Comparison of ENCODE assay signal across 39 mouse cellular contexts in the genomic region with DNA sequence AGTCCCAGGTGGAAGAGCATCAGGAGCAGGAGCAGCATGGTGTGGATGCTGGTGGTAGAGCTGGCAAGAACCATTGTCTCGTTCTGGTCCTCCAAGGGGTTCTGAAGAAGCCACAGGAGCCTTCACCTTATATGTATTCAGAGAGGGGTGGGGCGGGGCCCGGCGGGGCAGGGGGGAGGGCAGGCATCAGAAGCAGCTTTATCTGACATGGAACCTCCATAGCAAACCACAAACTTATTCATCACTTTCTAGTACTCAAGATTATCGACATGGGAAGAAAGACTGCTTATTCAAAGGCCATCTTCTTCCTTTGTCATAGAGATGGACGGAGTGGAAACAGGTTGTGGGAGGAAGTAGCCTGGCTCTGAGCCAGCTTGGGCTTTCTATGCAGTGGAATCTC. TPM values are rescaled to one million over a fixed set of nuclear protein-coding genes. Genes with fewer than 3 reads are reported as not detected.
"Had no signal": no experiment of that assay in that cellular context is flagged by ENCODE, and none has a peak within 500 bp of the region (broad histone marks: within the 10 kb centered on the region; RNA-seq: fewer than 3 reads in every experiment).

Il3 (minus strand) TSS at position 101 of the 400 bp plus-strand sequence.

- H3K27me3 ChIP-seq: embryonic facial prominence, embryonic 12.5 days; embryonic facial prominence, embryonic 13.5 days; embryonic facial prominence, embryonic 15.5 days; forebrain, embryonic 12.5 days; forebrain, embryonic 13.5 days; forebrain, embryonic 15.5 days had no signal

- H3K9ac ChIP-seq: embryonic facial prominence, embryonic 12.5 days; embryonic facial prominence, embryonic 13.5 days; embryonic facial prominence, embryonic 15.5 days; forebrain, embryonic 12.5 days; forebrain, embryonic 13.5 days; forebrain, embryonic 15.5 days; forebrain, postnatal 0 days had no signal

- H3K36me3 ChIP-seq: embryonic facial prominence, embryonic 10.5 days; embryonic facial prominence, embryonic 12.5 days; embryonic facial prominence, embryonic 13.5 days; embryonic facial prominence, embryonic 15.5 days; forebrain, embryonic 10.5 days; forebrain, embryonic 12.5 days; forebrain, embryonic 15.5 days had no signal

- DNase-seq: cerebellum, adult 9-10 months; cerebellum, adult 9-11 months; cerebellum, postnatal 10 days; cerebellum, postnatal 14 days; cerebellum, postnatal 25 days; cerebellum, postnatal 36 days; embryo, embryonic 11 days; forebrain, postnatal 0 days; gastrocnemius, adult 2 months; gastrocnemius, postnatal 10 days; gastrocnemius, postnatal 14 days; gastrocnemius, postnatal 25 days; gastrocnemius, postnatal 36 days; heart, adult 11 months; heart, adult 18-20 months; heart, adult 2 months had no signal

- H3K9me3 ChIP-seq: embryonic facial prominence, embryonic 10.5 days; embryonic facial prominence, embryonic 12.5 days; embryonic facial prominence, embryonic 13.5 days; embryonic facial prominence, embryonic 15.5 days; forebrain, embryonic 10.5 days; forebrain, embryonic 12.5 days; forebrain, embryonic 13.5 days; forebrain, embryonic 15.5 days had no signal

- H3K4me3 ChIP-seq: embryonic facial prominence, embryonic 10.5 days; embryonic facial prominence, embryonic 12.5 days; embryonic facial prominence, embryonic 13.5 days; embryonic facial prominence, embryonic 15.5 days; erythroblast, embryonic 14.5 days; forebrain, embryonic 10.5 days; forebrain, embryonic 12.5 days; forebrain, embryonic 13.5 days; forebrain, embryonic 15.5 days; gastrocnemius, adult 2 months; heart, adult 2 months had no signal

- H3K4me1 ChIP-seq: embryonic facial prominence, embryonic 10.5 days; embryonic facial prominence, embryonic 12.5 days; embryonic facial prominence, embryonic 13.5 days; embryonic facial prominence, embryonic 15.5 days; forebrain, embryonic 10.5 days; forebrain, embryonic 12.5 days; forebrain, embryonic 13.5 days; forebrain, embryonic 15.5 days had no signal

- H3K27ac ChIP-seq: embryonic facial prominence, embryonic 10.5 days; embryonic facial prominence, embryonic 12.5 days; embryonic facial prominence, embryonic 13.5 days; embryonic facial prominence, embryonic 15.5 days; forebrain, embryonic 10.5 days; forebrain, embryonic 12.5 days; forebrain, embryonic 13.5 days; forebrain, embryonic 15.5 days; gastrocnemius, adult 2 months; heart, adult 2 months had no signal

RNA-seq across cellular contexts. Expression of gene Il3, which starts in this region (rescaled TPM):
- total RNA-seq: common myeloid progenitor, adult 5-6 weeks; forebrain, postnatal 0 days; gastrocnemius, adult 18-20 months; gastrocnemius, adult 2 months; gastrocnemius, adult 8-10 months; gastrocnemius, postnatal 10 days; gastrocnemius, postnatal 14 days; gastrocnemius, postnatal 25 days; gastrocnemius, postnatal 36 days; gastrocnemius, postnatal 4 days; granulocyte monocyte progenitor cell, adult 5-6 weeks; heart, adult 18-20 months; heart, adult 2 months; heart, adult 8-10 months had no signal
- polyA plus RNA-seq: cortical plate, adult 2 months; embryonic facial prominence, embryonic 10.5 days; embryonic facial prominence, embryonic 11.5 days; embryonic facial prominence, embryonic 12.5 days; embryonic facial prominence, embryonic 13.5 days; embryonic facial prominence, embryonic 14.5 days; embryonic facial prominence, embryonic 15.5 days; erythroblast, embryonic 14.5 days; forebrain, embryonic 10.5 days; forebrain, embryonic 11.5 days; forebrain, embryonic 12.5 days; forebrain, embryonic 13.5 days; forebrain, embryonic 14.5 days; forebrain, embryonic 15.5 days; forebrain, embryonic 16.5 days; forebrain, postnatal 0 days; frontal cortex, adult 2 months; gonadal fat pad, adult 2 months; heart, adult 2 months had no signal
